Mouse (Mus musculus): ENCODE measurements around the gene Psen1.

Gene Psen1

GRCm38 (mm10) chr12:83687934-83688315 is at the start of gene Psen1:
Gene Psen1, plus strand, starts transcription at chr12:83688152.
- in situ Hi-C loops (cut with MboI, MseI): no loop called here

- in situ Hi-C loops (cut with MboI, MseI): no loop called here
Measured at GRCm38 (mm10) chr12:83641233-83641632, 46.7 kb upstream of the Psen1 start.

GRCm38 (mm10) chr12:83643116-83643515 is 44.8 kb upstream of the Psen1 start:
- in situ Hi-C loops (cut with MboI, MseI): no loop called here

- in situ Hi-C loops (cut with MboI, MseI): no loop called here
Measured at GRCm38 (mm10) chr12:83650346-83650745, 37.6 kb upstream of the Psen1 start.

GRCm38 (mm10) chr12:83651414-83651813 is 36.5 kb upstream of the Psen1 start:
- in situ Hi-C loops (cut with MboI, MseI): no loop called here

GRCm38 (mm10) chr12:83685466-83685865 is 2.5 kb upstream of the Psen1 start:
- in situ Hi-C loops (cut with MboI, MseI): no loop called here

GRCm38 (mm10) chr12:83686575-83687350 is 1.2 kb upstream of the Psen1 start:
- in situ Hi-C loops (cut with MboI, MseI): no loop called here

- in situ Hi-C loops (cut with MboI, MseI): no loop called here
Measured at GRCm38 (mm10) chr12:83688316-83689086, 549 bp downstream of the Psen1 start.

GRCm38 (mm10) chr12:83689087-83689432 is 1.1 kb downstream of the Psen1 start:
- in situ Hi-C loops (cut with MboI, MseI): no loop called here

GRCm38 (mm10) chr12:83694011-83694410 is 6.1 kb downstream of the Psen1 start:
- in situ Hi-C loops (cut with MboI, MseI): no loop called here

GRCm38 (mm10) chr12:83694669-83695068 is 6.7 kb downstream of the Psen1 start:
- in situ Hi-C loops (cut with MboI, MseI): no loop called here

- in situ Hi-C loops (cut with MboI, MseI): no loop called here
Measured at GRCm38 (mm10) chr12:83698637-83699036, 10.7 kb downstream of the Psen1 start.

GRCm38 (mm10) chr12:83701608-83702007 is 13.7 kb downstream of the Psen1 start:
- in situ Hi-C loops (cut with MboI, MseI): loop anchor here (10.0 kb wide), 1 partner anchor 1987 kb away; no protein-coding TSS in a partner anchor

- in situ Hi-C loops (cut with MboI, MseI): loop anchor here (10.0 kb wide), 1 partner anchor 1988 kb away; no protein-coding TSS in a partner anchor
Measured at GRCm38 (mm10) chr12:83702796-83703195, 14.8 kb downstream of the Psen1 start.

GRCm38 (mm10) chr12:83706951-83707350 is 19.0 kb downstream of the Psen1 start:
- in situ Hi-C loops (cut with MboI, MseI): loop anchor here (10.0 kb wide), 1 partner anchor 1992 kb away; no protein-coding TSS in a partner anchor

GRCm38 (mm10) chr12:83708160-83709092 is 20.5 kb downstream of the Psen1 start:
- in situ Hi-C loops (cut with MboI, MseI): loop anchor here (10.0 kb wide), 1 partner anchor 1994 kb away; no protein-coding TSS in a partner anchor

GRCm38 (mm10) chr12:83709934-83710333 is 22.0 kb downstream of the Psen1 start:
- in situ Hi-C loops (cut with MboI, MseI): loop anchor here (10.0 kb wide), 1 partner anchor 1995 kb away; no protein-coding TSS in a partner anchor

- in situ Hi-C loops (cut with MboI, MseI): no loop called here
Measured at GRCm38 (mm10) chr12:83713749-83714148, 25.8 kb downstream of the Psen1 start.

GRCm38 (mm10) chr12:83716416-83717184 is 28.6 kb downstream of the Psen1 start:
- in situ Hi-C loops (cut with MboI, MseI): no loop called here

- in situ Hi-C loops (cut with MboI, MseI): no loop called here
Measured at GRCm38 (mm10) chr12:83719431-83719830, 31.5 kb downstream of the Psen1 start.

GRCm38 (mm10) chr12:83721281-83721680 is 33.3 kb downstream of the Psen1 start:
- in situ Hi-C loops (cut with MboI, MseI): no loop called here
